Mouse (Mus musculus) left cerebral cortex, adult 2 months (tissue): ENCODE measurements around the gene Fmnl2. TPM values are rescaled to one million over a fixed set of nuclear protein-coding genes. Genes with fewer than 3 reads are reported as not detected.

Source experiments
- DNase-seq, 2 experiments: peaks; one replicate each; pipeline ENCODE4 v3.0.0; 2021 to 2022; ENCODE audit warnings: low spot score in 2 of 2, mixed read lengths in 1 of 2; ENCODE audit errors: extremely low spot score in 1 of 2
- H3K27ac ChIP-seq: fragments of 200-600 bp; 2 replicates; pipeline ENCODE4 v1.8.1; 2022
- H3K4me3 ChIP-seq: fragments of 200-600 bp; 2 replicates; pipeline ENCODE4 v1.8.1; 2022
- CTCF ChIP-seq: fragments of 200-600 bp; IDR thresholded peaks from 2 replicates; pipeline ENCODE4 v1.8.1; 2022; ENCODE audit warnings: antibody characterized with exemption, mild to moderate bottlenecking, moderate library complexity
- intact Hi-C: fragments of 180-260 bp; cut with DNase I; formaldehyde crosslinking; loops from one replicate; pipeline ENCODE4 v1.15.1; 2025
- total RNA-seq, 2 experiments: library from RNA; stranded (reverse); gene quantifications; 2 replicates each; pipeline ENCODE4 v1.2.3; 2021

Gene Fmnl2
- total RNA-seq, 2 experiments from 2014 or later, result 41.8 to 42.0 TPM

GRCm38 (mm10) chr2:53038253-53038652, 180.6 kb downstream of the Fmnl2 start:
- no peak for DNase-seq
- H3K27ac ChIP-seq, result no peak overlapping the region
- intact Hi-C loops, result no loop called here
- no peak for TF ChIP-seq CTCF
- H3K4me3 ChIP-seq, result no peak overlapping the region

DNA sequence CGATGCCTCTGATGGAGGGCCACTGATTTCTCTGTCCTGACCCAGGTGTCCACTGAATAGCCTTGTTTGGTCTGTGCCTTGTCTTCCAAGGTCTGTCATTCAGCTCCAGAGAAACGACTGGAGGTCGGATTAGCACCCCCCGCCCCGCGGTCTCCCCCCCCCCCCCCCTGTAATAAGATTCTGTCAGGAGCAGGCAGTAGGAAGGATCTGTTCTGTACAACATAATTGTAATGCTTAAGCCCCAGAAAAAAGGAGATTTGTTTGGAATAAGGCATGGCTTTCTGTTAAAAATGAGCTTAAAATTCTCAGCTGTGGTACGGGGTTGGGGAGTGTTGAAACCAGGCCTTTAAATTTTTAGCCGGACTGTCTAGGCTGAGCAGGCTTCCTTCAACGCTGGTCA, 181.1 kb downstream of the Fmnl2 start:
- Histone ChIP-seq H3K27ac (no peak overlapping the region), H3K4me3 (no peak overlapping the region)
- no peak for DNase-seq
- intact Hi-C loops, result no loop called here
- TF ChIP-seq CTCF, result no peak

- TF ChIP-seq CTCF, result no peak
- Histone ChIP-seq H3K4me3 (no peak overlapping the region), H3K27ac (no peak overlapping the region)
- DNase-seq, result no peak
- intact Hi-C loops, result no loop called here
These were observed 189.4 kb downstream of the Fmnl2 start for GRCm38 (mm10) chr2:53047031-53047430.

DNA sequence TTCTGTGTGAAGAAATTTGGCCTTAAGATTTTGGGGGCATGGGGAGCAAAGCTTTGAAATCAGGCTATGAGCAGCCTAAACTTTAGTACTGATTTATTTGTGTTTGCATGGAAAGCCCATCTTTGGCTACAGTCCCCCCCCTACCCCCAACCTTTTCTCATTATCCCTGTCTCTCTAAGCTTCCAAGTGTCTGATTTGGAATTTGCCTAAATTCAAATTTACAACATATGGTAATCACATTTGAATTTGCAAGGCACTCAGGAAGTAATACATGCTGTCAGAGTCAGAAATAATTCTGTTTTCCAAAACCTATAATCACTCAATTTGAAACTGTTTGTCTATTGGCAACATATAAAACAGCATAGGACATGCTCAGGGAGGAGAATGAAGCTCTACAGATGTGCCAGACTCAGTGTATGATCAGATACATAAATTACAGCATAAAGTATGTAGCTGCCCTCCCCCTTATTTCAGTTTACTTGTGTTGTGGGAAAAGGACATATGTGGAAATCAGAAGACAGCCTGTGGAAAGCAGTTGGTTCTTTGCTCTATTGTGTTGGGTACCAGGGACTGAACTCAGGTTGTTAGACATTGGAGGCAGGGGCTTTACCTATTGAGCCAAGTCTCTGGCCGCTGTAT, 190.2 kb downstream of the Fmnl2 start:
- Histone ChIP-seq H3K27ac (no peak overlapping the region), H3K4me3 (no peak overlapping the region)
- no peak for TF ChIP-seq CTCF
- no peak for DNase-seq
- intact Hi-C loops, result no loop called here

DNA sequence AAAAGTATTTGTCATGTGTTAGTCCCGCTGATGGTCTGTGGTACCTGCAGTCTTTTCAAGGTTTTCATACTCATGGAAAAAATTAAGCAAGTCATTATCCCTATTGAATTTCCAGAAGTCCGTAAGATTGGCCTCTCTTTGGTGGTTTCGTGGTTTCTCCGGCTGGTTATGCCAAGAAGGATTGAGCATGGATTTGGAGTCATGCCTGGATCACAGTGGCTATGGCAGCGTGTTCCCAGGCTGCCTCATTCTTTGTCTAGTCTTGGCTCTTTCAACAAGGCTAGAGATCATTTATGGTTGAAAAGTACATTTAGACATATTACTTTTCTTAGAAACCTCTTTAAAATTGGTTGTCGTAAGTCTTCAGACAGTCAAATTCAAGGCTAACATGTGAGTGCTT, 192.7 kb downstream of the Fmnl2 start:
- no peak overlapping the region for H3K27ac ChIP-seq
- H3K4me3 ChIP-seq, result no peak overlapping the region
- TF ChIP-seq CTCF, result no peak
- intact Hi-C loops, result no loop called here
- DNase-seq, result no peak

DNA sequence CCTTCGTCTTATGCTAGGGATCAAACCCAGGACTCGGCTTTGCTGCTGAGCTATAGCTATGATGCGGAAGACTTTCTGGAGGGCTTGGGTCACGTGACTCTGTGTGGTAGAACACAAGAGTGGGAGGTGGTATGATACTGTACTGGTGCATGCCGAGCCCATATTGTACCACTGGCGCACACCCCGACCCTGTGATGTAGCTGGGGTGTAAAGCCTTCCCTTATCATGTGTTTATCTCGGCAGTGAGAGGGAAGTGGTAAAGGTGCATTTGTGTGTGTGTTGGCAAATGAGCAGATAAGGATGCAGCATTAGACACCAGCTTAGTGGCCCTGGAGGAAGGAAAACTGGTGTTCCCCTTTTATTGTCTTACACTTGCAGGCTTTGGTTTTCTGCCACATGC, 193.8 kb downstream of the Fmnl2 start:
- no peak for TF ChIP-seq CTCF
- intact Hi-C loops, result no loop called here
- H3K4me3 ChIP-seq, result no peak overlapping the region
- no peak overlapping the region for H3K27ac ChIP-seq
- no peak for DNase-seq

DNA sequence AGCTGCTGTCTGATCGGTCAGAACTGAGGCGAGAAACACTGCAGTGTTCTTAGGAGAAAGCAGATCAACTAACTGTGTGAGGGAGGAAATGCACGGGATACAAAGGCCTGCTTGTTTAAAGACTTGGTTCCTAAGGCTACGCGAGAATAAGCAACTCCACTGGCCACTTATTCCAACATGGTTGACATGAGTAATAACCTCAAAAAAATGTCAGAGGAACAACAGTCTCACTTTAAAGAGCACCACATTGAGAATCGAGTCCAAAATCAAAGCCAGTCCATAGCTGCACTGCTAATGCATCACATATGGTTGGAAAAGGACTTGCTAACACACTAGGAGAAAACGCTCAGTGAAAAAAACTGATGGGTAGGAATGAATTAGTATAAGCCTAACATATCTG, 196.1 kb downstream of the Fmnl2 start:
- H3K4me3 ChIP-seq, result no peak overlapping the region
- DNase-seq, result no peak
- H3K27ac ChIP-seq, result no peak overlapping the region
- no peak for TF ChIP-seq CTCF
- intact Hi-C loops, result no loop called here

DNA sequence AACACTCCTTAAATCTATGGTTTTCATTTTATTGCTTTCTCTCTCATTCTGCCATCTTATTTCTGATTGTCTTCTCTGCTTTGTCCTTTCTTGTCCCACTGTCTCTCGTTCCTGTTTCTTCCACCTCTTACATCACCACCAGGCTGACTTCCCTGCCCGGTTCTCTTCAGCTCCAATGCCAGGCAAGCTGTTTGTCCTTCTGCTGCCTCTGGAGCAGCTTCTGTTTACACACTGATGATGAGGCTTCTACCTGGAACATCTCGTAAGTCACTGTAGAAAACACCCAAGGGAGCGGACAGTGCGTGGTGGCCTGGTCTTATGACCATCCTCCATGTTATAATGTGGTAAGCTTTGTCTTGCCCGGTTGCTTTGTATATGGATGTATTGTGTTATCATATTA, 198.9 kb downstream of the Fmnl2 start:
- DNase-seq, result no peak
- intact Hi-C loops, result no loop called here
- TF ChIP-seq CTCF, result no peak
- Histone ChIP-seq H3K4me3 (no peak overlapping the region), H3K27ac (no peak overlapping the region)

GRCm38 (mm10) chr2:53057291-53057690, 199.6 kb downstream of the Fmnl2 start:
- no peak for DNase-seq
- intact Hi-C loops, result no loop called here
- TF ChIP-seq CTCF, result no peak
- H3K4me3 ChIP-seq, result no peak overlapping the region
- no peak overlapping the region for H3K27ac ChIP-seq

- no peak overlapping the region for H3K27ac ChIP-seq
- no peak for DNase-seq
- intact Hi-C loops, result no loop called here
- H3K4me3 ChIP-seq, result no peak overlapping the region
- no peak for TF ChIP-seq CTCF
These were observed 203.8 kb downstream of the Fmnl2 start for GRCm38 (mm10) chr2:53061363-53062000.

- no peak for DNase-seq
- TF ChIP-seq CTCF, result no peak
- intact Hi-C loops, result no loop called here
- no peak overlapping the region for H3K4me3 ChIP-seq
- H3K27ac ChIP-seq, result no peak overlapping the region
These were observed 209.3 kb downstream of the Fmnl2 start for GRCm38 (mm10) chr2:53066973-53067372.

DNA sequence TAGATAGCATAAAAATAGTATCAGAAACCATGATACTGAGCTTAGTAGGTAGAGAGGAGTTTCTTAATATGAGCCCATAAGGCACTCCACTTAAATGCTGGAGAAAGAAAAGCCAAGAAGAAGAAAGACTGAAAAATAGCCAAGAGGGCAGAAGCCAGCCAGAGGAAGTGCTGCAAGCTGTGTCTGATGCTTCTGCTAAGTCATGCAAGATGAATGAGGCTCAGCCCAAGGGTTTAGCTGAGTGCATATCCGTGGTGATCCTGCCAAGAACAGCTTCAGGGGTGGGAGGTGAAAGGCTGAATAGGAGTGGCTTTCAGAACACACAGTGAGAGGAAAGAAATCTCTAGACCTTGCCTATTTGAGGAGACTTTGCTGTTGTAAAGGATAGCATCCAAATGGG, 212.9 kb downstream of the Fmnl2 start:
- no peak for TF ChIP-seq CTCF
- H3K27ac ChIP-seq, result no peak overlapping the region
- intact Hi-C loops, result no loop called here

GRCm38 (mm10) chr2:53079693-53080286, 222.1 kb downstream of the Fmnl2 start:
- intact Hi-C loops, result loop anchor here (5.0 to 10.0 kb wide), 2 partner anchors 72 to 455 kb away; no protein-coding TSS in a partner anchor
- TF ChIP-seq CTCF, result no peak
- no peak overlapping the region for H3K27ac ChIP-seq
- no peak overlapping the region for H3K4me3 ChIP-seq
- no peak for DNase-seq

More for the DNA sequence above, 212.9 kb downstream of the Fmnl2 start:
- peak in 1 of 2 experiments; percentile 17 for DNase-seq
- no peak overlapping the region for H3K4me3 ChIP-seq
